Mouse (Mus musculus) G1E (cell line): Measurements from ENCODE around the gene Scg3.

ENCODE experiments used
- CTCF ChIP-seq: IDR thresholded peaks from 2 replicates; pipeline ENCODE4 v1.5.1; 2012; ENCODE audit warnings: low read depth, low read length, inconsistent platforms, mixed read lengths
- GATA1 ChIP-seq: IDR thresholded peaks from 2 replicates; pipeline ENCODE4 v1.6.1; 2012; ENCODE audit warnings: borderline replicate concordance, low read length, inconsistent platforms, mixed read lengths

DNA sequence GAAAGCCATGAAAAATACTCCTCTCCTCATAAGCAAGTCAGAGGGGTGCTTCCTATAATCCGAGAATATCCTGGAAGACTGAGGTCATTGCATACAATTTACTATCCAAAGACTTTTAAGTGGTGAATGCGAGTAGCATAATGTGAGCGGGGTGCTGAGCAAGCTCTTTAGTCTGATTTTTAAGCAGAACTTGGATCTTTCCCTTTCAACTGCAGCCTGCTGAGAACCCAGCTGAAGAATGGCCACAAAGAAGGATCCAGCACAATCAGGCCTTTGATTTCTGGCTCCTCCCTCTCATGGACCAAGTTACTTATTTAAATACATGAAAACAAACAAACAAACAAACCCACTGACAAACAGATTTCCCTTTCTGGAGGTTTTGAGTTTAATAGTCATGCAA, 916 bp upstream of the Scg3 start:
- TF ChIP-seq CTCF (no peak), GATA1 (no peak)
